Mouse (Mus musculus) lung, embryonic 14.5 days (tissue): ENCODE measurements around the gene Btbd16. TPM values are rescaled to one million over a fixed set of nuclear protein-coding genes. Genes with fewer than 3 reads are reported as not detected.
A peak's percentile ranks its signal among the peaks of the same experiment; 100 is the strongest.

Experiments
- ATAC-seq: fragments of 200-750 bp; cut with Nextera tagmentation; 2 replicates; pipeline ENCODE4 v1.8.0; 2017; ENCODE audit warnings: mild to moderate bottlenecking, moderate TSS enrichment, moderate library complexity; ENCODE audit not compliant: insufficient read depth
- DNase-seq: peaks from one replicate; pipeline ENCODE4 v3.0.0-alpha.2; 2015
- H3K27ac ChIP-seq: fragments of 300-500 bp; sonication (generic); 2 replicates; pipeline ENCODE4 v1.5.1; 2014; ENCODE audit warnings: low read depth, mild to moderate bottlenecking, moderate library complexity
- H3K27me3 ChIP-seq: fragments of 300-500 bp; sonication (generic); 2 replicates; pipeline ENCODE4 v1.6.1; 2014; ENCODE audit warnings: low read length, control low read depth; ENCODE audit not compliant: insufficient read depth
- H3K36me3 ChIP-seq: fragments of 300-500 bp; sonication (generic); 2 replicates; pipeline ENCODE4 v1.6.1; 2014; ENCODE audit warnings: control low read depth; ENCODE audit not compliant: insufficient read depth
- H3K4me1 ChIP-seq: fragments of 300-500 bp; sonication (generic); 2 replicates; pipeline ENCODE4 v1.6.1; 2014; ENCODE audit warnings: antibody characterized with exemption, control low read depth; ENCODE audit not compliant: insufficient read depth
- H3K4me2 ChIP-seq: fragments of 300-500 bp; sonication (generic); 2 replicates; pipeline ENCODE4 v1.6.1; 2014; ENCODE audit warnings: mild to moderate bottlenecking
- H3K4me3 ChIP-seq: fragments of 300-500 bp; sonication (generic); 2 replicates; pipeline ENCODE4 v1.5.1; 2014; ENCODE audit warnings: low read depth, low read length
- H3K9ac ChIP-seq: fragments of 300-500 bp; sonication (generic); 2 replicates; pipeline ENCODE4 v1.6.1; 2014
- H3K9me3 ChIP-seq: fragments of 300-500 bp; sonication (generic); 2 replicates; pipeline ENCODE4 v1.6.1; 2016; ENCODE audit warnings: low read depth, low read length, control low read depth
- CTCF ChIP-seq: IDR thresholded peaks from 2 replicates; pipeline ENCODE4 v1.5.1; 2016; ENCODE audit warnings: antibody characterized with exemption, low read depth
- whole genome bisulfite sequencing: fragments of 180-500 bp; shearing (Covaris S2); extraction: QIAGEN DNeasy Blood & Tissue Kit; methylation state at CpG from one replicate; pipeline ENCODE4 v1.1.7; 2014; 5-methylcytosine and 5-hydroxymethylcytosine counted together
- polyA plus RNA-seq: library from polyadenylated mRNA; unstranded; fragments of >200 nt; fragmentation: Nextera tagmentation; extraction: Ambion mirVana; gene quantifications from 2 replicates; pipeline ENCODE4 v1.2.1, GENCODE M21; 2014

Btbd16 gene
- polyA plus RNA-seq, 1 experiment from 2014 or later, result not detected

DNA sequence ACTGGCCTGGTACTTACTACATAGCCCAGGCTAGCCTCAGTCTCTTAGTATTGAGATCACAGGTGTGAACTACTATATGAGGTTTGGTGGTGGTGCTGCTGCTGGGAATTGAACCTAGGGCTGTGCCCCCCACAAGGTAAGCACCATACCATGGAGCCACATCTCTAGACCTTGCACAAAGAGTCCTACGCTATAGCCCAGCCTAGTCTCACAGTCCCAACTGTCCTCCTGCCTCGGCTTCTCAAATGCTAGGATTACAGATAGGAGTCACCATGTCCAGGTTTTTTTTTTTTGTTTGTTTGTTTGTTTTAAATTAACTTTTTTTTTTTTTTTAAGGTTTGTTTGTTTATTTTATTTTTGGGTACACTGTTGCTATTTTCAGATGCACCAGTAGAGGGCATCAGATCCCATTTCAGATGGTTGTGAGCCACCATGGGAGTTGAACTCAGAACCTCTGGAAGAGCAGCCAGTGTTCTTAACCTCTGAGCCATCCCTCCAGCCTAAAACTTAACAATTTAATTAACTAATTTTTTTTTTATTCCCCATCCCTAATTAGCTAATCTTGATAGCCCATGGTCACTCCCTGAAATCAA lies 39.6 kb upstream of the Btbd16 start:
- H3K9ac ChIP-seq, result no peak overlapping the region
- H3K27ac ChIP-seq, result no peak overlapping the region
- H3K36me3 ChIP-seq, result peaks cover 55% of the 10 kb centered on the region
- WGBS, result 92% methylated on average over 2 of the region's 2 CpGs
- H3K4me3 ChIP-seq, result no peak overlapping the region
- ATAC-seq (no peak), DNase-seq (peak; percentile 24)
- 0 out of 2 replicates have a peak, but pooled peaks cover 4% of the 10 kb centered on the region for H3K4me1 ChIP-seq
- no peak overlapping the region for H3K4me2 ChIP-seq
- TF ChIP-seq CTCF, result peak; percentile 31
- H3K9me3 ChIP-seq, result no peaks in the 10 kb centered on the region
- H3K27me3 ChIP-seq, result no peaks in the 10 kb centered on the region

DNA sequence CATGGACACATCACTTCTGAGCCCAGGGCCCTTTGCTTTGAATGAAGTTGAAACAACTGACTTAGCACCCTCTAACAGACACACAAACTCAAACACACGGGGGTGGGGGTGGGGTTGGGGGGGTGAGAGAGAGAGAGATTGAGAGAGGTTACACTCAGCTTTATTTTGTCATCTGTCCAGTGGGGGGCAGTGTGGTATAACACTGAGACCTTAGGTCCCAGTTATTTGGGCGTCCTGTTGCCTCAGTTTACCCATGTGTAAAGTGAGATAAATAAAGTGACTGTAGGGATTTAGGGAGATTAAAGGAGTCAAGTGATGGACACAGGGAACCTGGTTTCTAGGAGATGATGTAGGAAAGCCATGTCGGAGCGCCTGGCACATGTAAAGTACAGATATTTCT lies 32.8 kb upstream of the Btbd16 start:
- peak; percentile 18 for DNase-seq
- Histone ChIP-seq H3K27me3 (no peaks in the 10 kb centered on the region), H3K9ac (no peak overlapping the region), H3K4me2 (no peak overlapping the region), H3K4me3 (no peak overlapping the region), H3K9me3 (no peaks in the 10 kb centered on the region), H3K36me3 (peaks cover 79% of the 10 kb centered on the region), H3K4me1 (no peaks in the 10 kb centered on the region), H3K27ac (no peak overlapping the region)
- TF ChIP-seq CTCF, result peak; percentile 36; the same call in 1 of the 2 replicates
- 81% methylated on average over 4 of the region's 4 CpGs for WGBS
- no peak for ATAC-seq

DNA sequence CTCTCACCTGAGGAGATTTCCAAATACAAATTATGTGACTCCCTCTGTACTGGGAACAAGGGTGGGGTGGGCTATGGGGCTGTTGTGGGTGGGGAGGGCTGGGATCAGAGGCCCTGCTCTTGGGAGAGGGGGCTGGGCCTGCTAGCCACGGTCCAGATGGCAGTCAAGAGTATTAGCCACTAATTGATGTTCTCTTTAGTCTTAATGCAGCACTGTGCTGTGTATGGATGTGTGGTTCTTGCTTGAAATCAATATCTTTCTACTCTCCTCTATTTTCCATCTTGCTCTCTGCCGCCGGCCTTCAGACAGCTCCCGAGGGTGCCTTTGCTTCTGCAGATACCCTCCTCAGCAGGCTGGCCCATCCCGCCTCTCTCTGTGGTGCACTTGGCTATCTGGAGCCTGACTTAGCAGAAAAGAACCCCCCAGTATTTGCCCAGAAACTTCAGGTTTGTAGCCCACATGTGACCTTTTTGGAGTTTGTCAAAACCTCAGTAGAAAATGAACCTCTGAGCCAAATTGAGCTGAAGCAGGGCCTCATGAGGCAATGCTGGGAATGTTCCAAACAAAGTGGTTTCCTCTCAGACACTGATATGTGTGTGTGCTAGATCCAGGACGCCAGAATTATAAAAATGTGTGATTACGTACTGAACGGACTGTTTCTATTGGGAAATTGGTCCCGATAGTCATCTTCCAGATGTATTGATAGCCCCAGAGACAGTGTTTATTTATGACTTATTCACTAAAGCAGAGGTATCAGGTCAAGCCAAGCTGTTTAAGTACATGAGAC lies 30.4 kb upstream of the Btbd16 start:
- Histone ChIP-seq H3K36me3 (peaks cover 80% of the 10 kb centered on the region), H3K4me3 (no peak overlapping the region), H3K4me1 (no peaks in the 10 kb centered on the region), H3K9ac (no peak overlapping the region), H3K4me2 (no peak overlapping the region), H3K27ac (no peak overlapping the region), H3K9me3 (no peaks in the 10 kb centered on the region), H3K27me3 (no peaks in the 10 kb centered on the region)
- DNase-seq, result no peak
- TF ChIP-seq CTCF, result no peak
- 78% methylated on average over 9 of the region's 9 CpGs for WGBS
- no peak for ATAC-seq

DNA sequence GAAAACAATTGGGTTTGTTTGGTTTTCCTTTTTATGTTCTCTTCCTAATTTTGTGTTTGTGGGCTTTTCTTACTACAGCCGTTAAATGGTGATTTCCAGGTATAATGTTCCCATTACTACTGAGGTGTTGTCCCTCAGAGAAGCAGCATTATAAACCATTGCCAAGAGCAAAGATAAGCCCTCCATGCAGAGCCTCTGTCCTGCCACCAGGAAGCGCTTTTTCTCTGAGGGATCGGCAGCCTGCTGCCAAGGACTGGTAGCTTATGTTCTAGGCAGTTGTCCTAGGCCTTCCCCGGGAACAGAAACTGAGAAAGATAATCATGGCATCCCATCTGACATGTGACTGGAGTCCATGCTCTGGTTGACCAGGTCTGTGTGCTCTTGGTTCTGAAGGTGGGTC lies 24.7 kb upstream of the Btbd16 start:
- DNase-seq, result no peak
- no peaks in the 10 kb centered on the region for H3K4me1 ChIP-seq
- no peak overlapping the region for H3K4me2 ChIP-seq
- no peak overlapping the region for H3K9ac ChIP-seq
- H3K27me3 ChIP-seq, result no peaks in the 10 kb centered on the region
- H3K36me3 ChIP-seq, result peaks cover 61% of the 10 kb centered on the region
- no peaks in the 10 kb centered on the region for H3K9me3 ChIP-seq
- no peak overlapping the region for H3K4me3 ChIP-seq
- 90% methylated on average over 4 of the region's 4 CpGs for WGBS
- no peak overlapping the region for H3K27ac ChIP-seq
- ATAC-seq, result no peak
- TF ChIP-seq CTCF, result no peak

DNA sequence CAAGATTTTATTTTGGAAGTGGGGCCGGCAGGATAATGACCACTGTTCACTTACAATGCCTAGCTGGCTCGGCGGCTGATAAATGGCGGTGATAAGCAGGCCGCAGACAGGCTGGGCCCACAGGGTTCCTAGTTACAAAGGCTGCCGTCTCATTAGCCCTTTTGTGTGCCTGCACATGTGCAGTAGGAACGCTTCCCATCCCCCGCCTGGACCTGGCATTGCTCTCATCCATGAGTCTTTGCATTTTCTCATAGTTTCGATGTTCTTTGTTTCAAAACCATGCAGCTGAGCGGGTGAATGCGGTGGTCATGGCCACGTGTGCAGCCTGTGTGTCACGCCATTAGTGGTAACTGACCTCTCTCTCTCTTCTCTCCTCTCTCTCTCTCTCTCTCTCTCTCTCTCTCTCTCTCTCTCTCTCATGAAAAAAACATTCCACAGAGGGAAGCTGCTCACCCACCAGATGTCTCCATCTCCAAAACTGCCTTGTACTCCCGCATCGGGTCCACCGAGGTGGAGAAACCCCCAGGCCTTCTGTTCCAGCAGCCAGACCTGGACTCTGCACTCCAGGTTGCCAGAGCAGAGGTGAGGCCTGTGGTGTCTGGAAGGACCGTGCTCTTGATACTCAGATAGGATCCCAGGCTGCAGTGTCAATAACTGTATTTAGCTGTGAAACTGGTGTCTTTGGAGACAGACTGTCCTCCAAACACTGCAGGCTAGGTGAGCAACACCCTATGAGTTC lies 22.9 kb upstream of the Btbd16 start:
- Histone ChIP-seq H3K4me2 (no peak overlapping the region), H3K9me3 (no peaks in the 10 kb centered on the region), H3K4me3 (no peak overlapping the region), H3K9ac (no peak overlapping the region), H3K36me3 (peaks cover 55% of the 10 kb centered on the region; the same call in 1 of the 2 replicates), H3K4me1 (no peaks in the 10 kb centered on the region), H3K27me3 (no peaks in the 10 kb centered on the region), H3K27ac (no peak overlapping the region)
- WGBS, result 57% methylated on average over 17 of the region's 17 CpGs
- TF ChIP-seq CTCF, result no peak
- no peak for ATAC-seq
- DNase-seq, result peak; percentile 22

DNA sequence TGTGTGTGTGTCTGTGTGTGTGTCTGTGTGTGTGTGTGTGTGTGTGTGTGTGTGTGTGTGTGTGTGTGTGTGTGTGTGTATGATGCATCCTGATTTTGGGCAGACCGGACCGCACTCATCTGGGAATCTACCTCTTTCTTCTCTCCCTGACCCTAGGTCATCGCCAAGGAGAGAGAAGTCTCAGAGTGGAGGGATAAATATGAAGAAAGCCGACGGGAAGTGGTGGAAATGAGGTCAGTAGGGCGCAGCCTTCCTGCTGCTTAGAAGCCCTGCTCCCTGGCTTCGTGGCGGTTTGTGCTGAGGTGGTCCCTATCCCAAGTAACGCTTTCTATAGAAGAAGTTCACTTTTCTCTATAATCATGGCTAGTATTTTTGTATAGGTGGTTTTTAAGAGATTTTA lies 22.2 kb upstream of the Btbd16 start:
- 71% methylated on average over 9 of the region's 9 CpGs for WGBS
- ATAC-seq (no peak; the same call in 1 of the 2 replicates), DNase-seq (no peak)
- Histone ChIP-seq H3K4me3 (no peak overlapping the region), H3K27me3 (no peaks in the 10 kb centered on the region), H3K4me1 (no peaks in the 10 kb centered on the region), H3K9ac (no peak overlapping the region), H3K27ac (no peak overlapping the region), H3K36me3 (peaks cover 54% of the 10 kb centered on the region; the same call in 1 of the 2 replicates), H3K4me2 (no peak overlapping the region), H3K9me3 (no peaks in the 10 kb centered on the region)
- no peak for TF ChIP-seq CTCF

DNA sequence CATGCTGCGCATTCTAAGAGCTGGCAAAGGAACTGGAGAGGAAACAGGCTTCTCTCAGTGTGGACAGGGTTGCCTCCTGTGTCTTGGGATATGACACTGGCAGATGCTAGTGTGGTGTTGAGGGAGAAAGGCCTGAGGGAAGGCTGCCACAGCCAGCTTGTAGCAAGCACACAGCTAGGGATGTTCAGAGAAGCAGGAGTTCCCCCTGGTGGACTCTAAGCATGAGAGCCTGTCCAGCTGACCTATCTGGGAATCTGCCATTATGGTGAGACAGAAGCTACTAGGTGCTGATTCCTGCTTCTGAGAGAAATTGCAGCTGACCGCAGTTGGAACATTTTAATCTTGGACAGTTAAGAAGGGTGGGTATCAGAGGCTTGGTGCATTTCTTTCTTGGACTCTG lies 19.1 kb upstream of the Btbd16 start:
- DNase-seq (peak; percentile 70), ATAC-seq (0 out of 2 replicates have a peak, but pooled peaks have one; percentile 59)
- peak; percentile 64 for TF ChIP-seq CTCF
- Histone ChIP-seq H3K9me3 (no peaks in the 10 kb centered on the region), H3K36me3 (peaks cover 53% of the 10 kb centered on the region), H3K4me1 (no peaks in the 10 kb centered on the region), H3K27me3 (no peaks in the 10 kb centered on the region), H3K4me3 (no peak overlapping the region), H3K4me2 (no peak overlapping the region), H3K27ac (no peak overlapping the region), H3K9ac (no peak overlapping the region)
- WGBS, result 91% methylated on average over 2 of the region's 2 CpGs
